Mouse (Mus musculus) hematopoietic stem cell, adult 5-6 weeks (primary cell): Measurements from ENCODE around the gene Akap8l. TPM values are rescaled to one million over a fixed set of nuclear protein-coding genes. Genes with fewer than 3 reads are reported as not detected.

Experiments used
- ATAC-seq, 2 experiments: fragments of 125-278 bp in 1 of 2; replicated peaks in 1 of 2; 2 replicates each; pipeline ENCODE4 v1.8.0; 2016 to 2017; ENCODE audit warnings: inconsistent platforms in 2 of 2, mild to moderate bottlenecking in 2 of 2, moderate number of reproducible peaks in 2 of 2, low read depth in 1 of 2, moderate TSS enrichment in 1 of 2; ENCODE audit not compliant: low FRiP score in 2 of 2, poor library complexity in 2 of 2, severe bottlenecking in 2 of 2, insufficient read depth in 1 of 2, low TSS enrichment in 1 of 2
- total RNA-seq: library from RNA; stranded (forward); fragments of 172-1452, 232-1000 nt; gene quantifications from 2 replicates; pipeline ENCODE4 v1.2.3, GENCODE M21; 2017

The Akap8l gene
- total RNA-seq, 1 experiment from 2014 or later: 127 TPM

- no peak for ATAC-seq
Observed at GRCm38 (mm10) chr17:32335869-32336268, 14.5 kb downstream of the Akap8l start.

GRCm38 (mm10) chr17:32334921-32335320 lies 15.5 kb downstream of the Akap8l start:
- no peak for ATAC-seq

- no peak for ATAC-seq
Observed at GRCm38 (mm10) chr17:32333675-32334303, 16.6 kb downstream of the Akap8l start.

- ATAC-seq: no peak
Observed at GRCm38 (mm10) chr17:32327501-32327900, 22.9 kb downstream of the Akap8l start.

- no peak for ATAC-seq
Observed at GRCm38 (mm10) chr17:32322809-32323208, 27.6 kb downstream of the Akap8l start.

GRCm38 (mm10) chr17:32321836-32322235 lies 28.6 kb downstream of the Akap8l start:
- ATAC-seq: no peak

GRCm38 (mm10) chr17:32321390-32321734 lies 29.0 kb downstream of the Akap8l start:
- ATAC-seq: peak; percentile 67 to 73

- peak; percentile 94 for ATAC-seq
Observed at GRCm38 (mm10) chr17:32320597-32321389, 29.6 kb downstream of the Akap8l start, which contains the start of gene Akap8. TSS of gene Akap8 (minus strand) at chr17:32321238.

GRCm38 (mm10) chr17:32319950-32320349 lies 30.5 kb downstream of the Akap8l start:
- no peak for ATAC-seq

- ATAC-seq: no peak
Observed at GRCm38 (mm10) chr17:32317708-32318107, 32.7 kb downstream of the Akap8l start.

- no peak for ATAC-seq
Observed at GRCm38 (mm10) chr17:32317032-32317431, 33.4 kb downstream of the Akap8l start.

GRCm38 (mm10) chr17:32315560-32315959 lies 34.8 kb downstream of the Akap8l start:
- no peak for ATAC-seq

- no peak for ATAC-seq
Observed at GRCm38 (mm10) chr17:32313892-32314291, 36.5 kb downstream of the Akap8l start.

- no peak for ATAC-seq
Observed at GRCm38 (mm10) chr17:32312801-32313200, 37.6 kb downstream of the Akap8l start.

GRCm38 (mm10) chr17:32307963-32308362 lies 42.4 kb downstream of the Akap8l start:
- ATAC-seq: no peak

GRCm38 (mm10) chr17:32298125-32298524 lies 52.3 kb downstream of the Akap8l start:
- ATAC-seq: peak in 1 of 2 experiments; percentile 39; a peak in 1 of 4 replicates

- ATAC-seq: no peak
Observed at GRCm38 (mm10) chr17:32295901-32296300, 54.5 kb downstream of the Akap8l start.

GRCm38 (mm10) chr17:32295160-32295559 lies 55.2 kb downstream of the Akap8l start:
- ATAC-seq: no peak
